Mouse (Mus musculus) kidney, adult 2 months (tissue): ENCODE data around the gene Slc23a4. TPM values are rescaled to one million over a fixed set of nuclear protein-coding genes. Genes with fewer than 3 reads are reported as not detected.

Source experiments
- DNase-seq: peaks from one replicate; pipeline ENCODE4 v3.0.0; 2021
- H3K27ac ChIP-seq: fragments of 200-500 bp; 2 replicates; pipeline ENCODE4 v1.5.1; 2012; ENCODE audit warnings: low read depth, low read length, control low read depth, inconsistent platforms; ENCODE audit not compliant: insufficient read depth
- H3K27me3 ChIP-seq: fragments of 200-500 bp; replicated peaks from 2 replicates; pipeline ENCODE4 v1.6.1; 2012; ENCODE audit warnings: mild to moderate bottlenecking, moderate library complexity, low read length, inconsistent platforms; ENCODE audit not compliant: control insufficient read depth, insufficient read depth
- H3K36me3 ChIP-seq: fragments of 200-500 bp; 2 replicates; pipeline ENCODE4 v1.6.1; 2012; ENCODE audit warnings: mild to moderate bottlenecking, moderate library complexity, low read length, inconsistent platforms; ENCODE audit not compliant: control insufficient read depth, insufficient read depth
- H3K4me1 ChIP-seq: fragments of 200-500 bp; 2 replicates; pipeline ENCODE4 v1.6.1; 2011; ENCODE audit warnings: low read length; ENCODE audit not compliant: control insufficient read depth, insufficient read depth
- H3K4me3 ChIP-seq: fragments of 200-500 bp; 2 replicates; pipeline ENCODE4 v1.5.1; 2011; ENCODE audit warnings: mild to moderate bottlenecking, low read depth, low read length, control low read depth; ENCODE audit not compliant: insufficient read depth
- CTCF ChIP-seq: fragments of 200-500 bp; conservative IDR thresholded peaks from 2 replicates; pipeline ENCODE4 v1.5.1; 2011; ENCODE audit warnings: low read depth, mild to moderate bottlenecking, control low read depth, low read length, moderate library complexity, mixed read lengths; ENCODE audit not compliant: insufficient read depth, insufficient read length
- POLR2A ChIP-seq: fragments of 200-500 bp; IDR thresholded peaks from one replicate; pipeline ENCODE4 v1.6.1; 2011; ENCODE audit warnings: low read depth, low read length, control low read depth
- WGBS: fragments of 180-500 bp; shearing (Covaris S2); methylation state at CpG from one replicate; pipeline ENCODE4 v1.1.7; 2018; 5-methylcytosine and 5-hydroxymethylcytosine counted together
- polyA plus RNA-seq: library from polyadenylated mRNA; depleted of rRNA; stranded (reverse); fragments of >200 nt; gene quantifications from 2 replicates; pipeline ENCODE4 v1.2.3, GENCODE M21; 2012

Slc23a4 gene
- polyA plus RNA-seq, 1 experiment: 0.16 TPM

DNA sequence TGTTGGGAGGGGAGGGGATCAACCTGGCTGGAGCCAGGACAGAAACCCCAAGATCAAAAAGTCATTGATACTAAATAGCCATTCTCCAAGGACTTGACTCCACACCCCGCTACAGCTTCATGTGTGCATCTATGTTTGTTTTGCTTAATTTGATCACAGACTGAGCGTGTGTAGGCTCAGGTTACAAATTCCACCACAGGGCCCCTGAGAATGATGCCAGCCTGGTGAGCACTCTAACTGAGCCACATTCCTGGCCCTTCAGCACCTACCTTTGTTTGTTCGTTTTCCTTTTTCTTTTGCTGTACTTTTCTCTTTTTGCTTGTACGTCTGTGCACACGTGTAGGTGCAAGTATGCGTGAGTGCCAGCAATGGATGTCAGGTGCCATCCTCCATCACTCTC is 1.1 kb upstream of the Slc23a4 start:
- 61% methylated on average over 6 of the region's 6 CpGs for WGBS
- H3K4me3 ChIP-seq: no peak overlapping the region
- no peak for DNase-seq
- H3K36me3 ChIP-seq: no peaks in the 10 kb centered on the region
- TF ChIP-seq CTCF: no peak
- no peak for TF ChIP-seq POLR2A
- H3K4me1 ChIP-seq: no peaks in the 10 kb centered on the region
- no peak overlapping the region for H3K27ac ChIP-seq
- H3K27me3 ChIP-seq: no peaks in the 10 kb centered on the region

DNA sequence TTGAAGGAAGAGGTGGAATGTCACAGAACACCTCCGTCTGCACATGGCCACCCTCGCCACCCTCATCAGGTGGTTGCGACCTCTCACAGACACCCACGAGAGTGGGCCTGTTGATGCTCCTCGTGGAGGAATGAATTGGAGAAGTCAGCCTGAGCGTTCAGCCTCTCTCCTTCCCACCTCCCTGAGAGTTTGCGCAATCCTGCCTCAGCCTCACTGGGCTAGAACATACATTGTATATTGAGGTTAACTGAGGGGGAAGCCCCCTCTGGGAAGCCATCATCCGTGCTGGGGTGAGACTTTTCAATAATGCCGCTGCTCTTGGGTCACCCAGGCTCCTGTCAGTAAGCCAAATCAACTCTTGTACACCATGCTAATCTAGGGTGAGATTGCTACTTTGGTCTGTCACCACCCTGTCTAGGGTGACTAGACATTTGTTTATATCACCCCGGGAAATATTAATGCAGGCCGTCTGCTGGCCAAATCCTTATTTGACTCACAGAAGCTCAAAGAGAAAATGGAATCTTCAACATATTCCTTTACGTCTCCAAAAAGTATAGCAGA is 1.0 kb downstream of the Slc23a4 start:
- Histone ChIP-seq H3K36me3 (no peaks in the 10 kb centered on the region), H3K27ac (no peak overlapping the region), H3K27me3 (no peaks in the 10 kb centered on the region), H3K4me3 (no peak overlapping the region), H3K4me1 (no peaks in the 10 kb centered on the region)
- DNase-seq: no peak
- TF ChIP-seq CTCF (no peak), POLR2A (no peak)
- 90% methylated on average over 12 of the region's 12 CpGs for WGBS

DNA sequence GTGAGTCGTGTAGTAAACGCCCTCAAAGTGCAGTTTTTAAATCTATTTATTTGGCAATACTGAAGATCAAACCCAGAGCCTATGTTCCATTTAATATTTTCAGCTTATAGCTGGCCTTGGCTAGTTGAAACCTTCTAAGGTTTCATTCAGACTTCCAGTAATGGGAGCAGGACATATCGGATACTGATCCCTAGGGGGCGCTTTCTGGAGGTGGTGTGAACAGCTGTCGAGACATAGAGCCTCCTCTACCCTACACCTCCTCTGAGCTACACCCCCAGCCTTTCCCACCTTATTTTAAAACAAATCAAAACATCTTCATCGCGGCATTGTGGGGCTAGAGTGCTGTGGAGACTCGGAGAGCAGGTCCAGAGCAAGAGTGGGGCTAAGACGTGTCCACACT is 7.5 kb downstream of the Slc23a4 start:
- Histone ChIP-seq H3K4me1 (no peaks in the 10 kb centered on the region), H3K27me3 (no peaks in the 10 kb centered on the region), H3K36me3 (no peaks in the 10 kb centered on the region), H3K27ac (no peak overlapping the region), H3K4me3 (no peak overlapping the region)
- 67% methylated on average over 9 of the region's 9 CpGs for WGBS
- no peak for DNase-seq
- TF ChIP-seq POLR2A (no peak), CTCF (no peak)

DNA sequence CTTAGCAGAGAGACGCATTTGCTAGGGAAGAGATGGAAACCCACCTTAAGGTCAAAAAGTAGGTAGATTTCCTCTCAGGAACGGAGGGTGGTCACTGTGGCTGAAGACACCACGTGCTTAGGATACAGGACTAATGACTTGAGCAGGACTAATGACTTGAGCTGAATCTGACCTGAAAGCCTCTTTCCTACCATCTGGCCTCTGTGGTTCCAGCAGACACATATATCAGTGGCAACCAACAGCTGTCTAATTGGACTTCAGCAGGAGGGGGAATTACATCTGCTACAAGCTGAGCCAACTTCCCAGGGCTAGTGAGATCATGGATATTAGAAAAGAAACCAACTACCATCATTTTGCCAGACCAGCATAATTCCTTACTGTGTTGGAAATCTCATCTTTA is 8.9 kb downstream of the Slc23a4 start:
- H3K4me3 ChIP-seq: no peak overlapping the region
- no peaks in the 10 kb centered on the region for H3K27me3 ChIP-seq
- WGBS: 86% methylated on average over 3 of the region's 3 CpGs
- TF ChIP-seq CTCF (no peak), POLR2A (no peak)
- no peaks in the 10 kb centered on the region for H3K36me3 ChIP-seq
- no peaks in the 10 kb centered on the region for H3K4me1 ChIP-seq
- no peak overlapping the region for H3K27ac ChIP-seq
- DNase-seq: no peak

DNA sequence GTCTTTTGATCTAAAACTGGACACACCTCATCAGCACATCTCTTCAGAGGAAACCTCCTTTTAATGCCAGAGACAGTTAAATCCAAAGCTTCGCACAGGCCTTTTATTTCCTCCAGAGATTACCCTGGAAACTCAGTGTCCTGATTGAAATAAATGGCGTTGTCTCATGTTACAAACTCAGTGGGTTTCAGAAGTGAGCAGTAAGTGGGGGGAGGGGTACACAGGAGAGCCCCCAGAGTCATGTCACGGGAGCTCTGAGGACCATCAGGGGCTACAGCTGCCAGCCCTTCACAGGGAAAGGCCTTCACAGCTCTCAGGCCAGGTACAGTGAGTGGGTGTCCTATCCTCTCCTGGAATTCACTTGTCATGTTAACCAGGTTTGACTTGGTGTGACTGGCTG is 17.0 kb downstream of the Slc23a4 start:
- TF ChIP-seq CTCF (no peak), POLR2A (no peak)
- no peak overlapping the region for H3K4me3 ChIP-seq
- no peaks in the 10 kb centered on the region for H3K36me3 ChIP-seq
- no peaks in the 10 kb centered on the region for H3K27me3 ChIP-seq
- no peak for DNase-seq
- H3K4me1 ChIP-seq: no peaks in the 10 kb centered on the region
- WGBS: 69% methylated on average over 3 of the region's 3 CpGs
- no peak overlapping the region for H3K27ac ChIP-seq

DNA sequence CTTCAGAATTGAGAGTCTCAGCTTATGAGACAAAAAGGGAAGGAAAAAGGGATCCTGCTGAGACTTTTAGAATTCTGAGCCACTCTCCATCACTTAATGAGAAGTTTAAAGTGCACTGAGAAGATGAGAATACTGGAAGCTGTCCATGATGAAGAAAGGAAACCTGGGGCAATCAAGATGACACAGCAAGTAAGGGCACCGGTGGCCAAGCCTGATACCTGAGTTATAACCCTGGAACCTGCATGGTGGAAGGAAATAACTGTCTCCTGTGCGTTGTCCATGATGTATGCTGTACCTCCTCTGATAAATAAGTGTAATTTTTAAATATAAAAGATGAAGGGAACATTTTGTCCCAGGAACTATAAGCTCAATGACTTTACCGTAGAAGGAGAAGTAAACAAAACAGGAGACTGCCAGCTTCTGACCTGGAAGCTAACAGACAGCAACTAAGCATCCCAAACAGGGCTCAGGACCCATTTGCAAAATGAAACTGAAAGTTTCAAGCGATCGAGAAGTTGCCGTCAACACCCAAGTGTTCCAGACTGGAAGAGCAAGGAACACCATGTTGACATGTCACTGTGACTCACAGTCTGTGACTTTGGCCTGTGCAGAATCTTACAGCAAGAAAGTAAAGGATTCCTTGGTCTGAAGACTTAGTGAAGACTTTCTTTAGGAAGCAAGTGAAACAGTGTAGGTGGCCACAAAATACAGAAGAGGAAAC is 22.2 kb downstream of the Slc23a4 start:
- no peak overlapping the region for H3K27ac ChIP-seq
- 78% methylated on average over 6 of the region's 6 CpGs for WGBS
- no peak for DNase-seq

DNA sequence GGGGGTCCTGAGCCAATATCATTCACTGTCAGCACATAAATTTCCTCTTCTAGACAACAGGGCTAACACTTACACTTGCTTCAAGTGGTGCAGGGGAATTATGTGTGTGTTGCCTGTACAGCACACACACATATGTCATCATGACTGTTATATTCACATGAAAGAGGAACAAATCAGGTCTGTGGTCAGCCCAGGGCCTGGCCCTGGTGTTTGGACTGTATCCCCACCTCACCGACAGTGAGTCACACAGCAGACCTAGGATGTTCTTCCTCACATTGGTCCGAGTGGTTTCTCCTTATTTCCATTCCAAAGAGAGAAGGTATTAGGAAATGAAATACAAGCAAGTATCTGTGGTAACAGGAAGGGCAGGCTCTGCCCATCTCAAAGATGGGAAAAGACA is 23.7 kb downstream of the Slc23a4 start:
- WGBS: 78% methylated on average over 2 of the region's 2 CpGs
- Histone ChIP-seq H3K4me1 (no peaks in the 10 kb centered on the region), H3K27me3 (no peaks in the 10 kb centered on the region)

More for the DNA sequence above, 22.2 kb downstream of the Slc23a4 start:
- Histone ChIP-seq H3K4me3 (no peak overlapping the region), H3K36me3 (no peaks in the 10 kb centered on the region), H3K4me1 (no peaks in the 10 kb centered on the region), H3K27me3 (no peaks in the 10 kb centered on the region)
- no peak for TF ChIP-seq POLR2A
- no peak for TF ChIP-seq CTCF

DNA sequence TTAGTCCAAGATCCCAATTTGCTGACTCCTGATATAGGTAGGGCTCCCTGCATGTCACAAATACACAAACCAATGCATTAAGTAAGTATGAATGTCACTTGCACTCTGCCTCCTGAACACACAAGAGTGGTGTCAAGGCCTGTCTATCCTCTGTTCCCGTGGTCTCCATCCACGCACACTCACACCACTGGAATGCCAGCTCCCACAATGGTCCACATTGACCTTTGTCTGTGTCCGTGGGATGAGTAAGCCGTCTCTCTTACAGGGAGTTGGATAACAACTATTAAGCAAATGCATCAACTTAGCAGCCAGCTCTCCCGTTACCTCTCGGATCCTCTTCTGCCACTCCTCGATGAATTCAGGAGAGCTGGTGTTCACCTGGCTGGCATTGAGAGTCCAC is 29.1 kb downstream of the Slc23a4 start:
- DNase-seq: no peak
- H3K27ac ChIP-seq: no peak overlapping the region

More for the DNA sequence above, 23.7 kb downstream of the Slc23a4 start:
- DNase-seq: no peak
- H3K36me3 ChIP-seq: no peaks in the 10 kb centered on the region
- no peak for TF ChIP-seq CTCF
- TF ChIP-seq POLR2A: no peak
- H3K27ac ChIP-seq: no peak overlapping the region
- no peak overlapping the region for H3K4me3 ChIP-seq

More for the DNA sequence above, 29.1 kb downstream of the Slc23a4 start:
- 75% methylated on average over 7 of the region's 7 CpGs for WGBS
- no peaks in the 10 kb centered on the region for H3K36me3 ChIP-seq
- no peaks in the 10 kb centered on the region for H3K4me1 ChIP-seq
- H3K27me3 ChIP-seq: no peaks in the 10 kb centered on the region
- no peak overlapping the region for H3K4me3 ChIP-seq
- TF ChIP-seq POLR2A (no peak), CTCF (no peak)
